Comparison of ENCODE assay signal across 14 mouse cellular contexts in the genomic region with DNA sequence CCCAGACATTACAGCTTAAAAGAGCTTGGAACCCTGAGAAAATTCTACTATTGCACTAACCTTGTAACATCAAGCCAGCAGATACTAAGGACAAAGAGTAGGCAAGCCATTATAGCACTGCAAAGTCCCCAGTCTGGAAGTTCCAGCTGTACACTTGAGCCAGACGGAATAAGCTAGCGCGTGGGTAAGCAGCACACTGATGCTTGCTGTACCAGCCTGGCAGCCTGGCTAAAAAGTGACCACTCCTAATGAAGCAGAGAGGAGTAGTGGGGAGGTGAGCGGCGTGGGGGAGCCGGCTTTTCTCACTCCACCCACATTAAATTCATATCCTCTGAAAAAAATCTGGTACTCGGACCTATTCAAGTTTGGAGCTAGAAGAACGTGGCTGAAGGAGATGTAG.
"Had no signal": no experiment of that assay in that cellular context is flagged by ENCODE, and none has a peak within 500 bp of the region (broad histone marks: within the 10 kb centered on the region; RNA-seq: fewer than 3 reads in every experiment).

No protein-coding gene starts in this region.

- H3K4me2 ChIP-seq: limb, embryonic 12.5 days; liver, embryonic 13.5 days; lung, embryonic 15.5 days; midbrain, embryonic 12.5 days had no signal

- H3K9ac ChIP-seq: limb, embryonic 12.5 days; liver, embryonic 13.5 days; liver, postnatal 0 days; lung, embryonic 15.5 days; midbrain, embryonic 12.5 days had no signal

- H3K27ac ChIP-seq: limb, embryonic 12.5 days; liver, embryonic 13.5 days; lung, embryonic 15.5 days; macrophage; midbrain, embryonic 12.5 days; stomach, postnatal 0 days had no signal

- H3K36me3 ChIP-seq: limb, embryonic 12.5 days; liver, embryonic 13.5 days; lung, embryonic 15.5 days; midbrain, embryonic 12.5 days had no signal

- DNase-seq: layer of hippocampus, adult 9-11 months; layer of hippocampus, postnatal 36 days; liver; liver, embryonic 13.5 days; liver, postnatal 0 days; lung, postnatal 14 days; right cerebral cortex, postnatal 25 days; thymus, postnatal 4 days had no signal

- H3K27me3 ChIP-seq: limb, embryonic 12.5 days; liver, embryonic 13.5 days; lung, embryonic 15.5 days; megakaryocyte, embryonic 14.5 days had no signal

- H3K9me3 ChIP-seq: limb, embryonic 12.5 days; liver, embryonic 13.5 days; lung, embryonic 15.5 days; megakaryocyte, embryonic 14.5 days; midbrain, embryonic 12.5 days had no signal

- ATAC-seq: liver, postnatal 0 days had no signal

- H3K4me3 ChIP-seq: limb, embryonic 12.5 days; liver, embryonic 13.5 days; lung, embryonic 15.5 days; megakaryocyte, embryonic 14.5 days; midbrain, embryonic 12.5 days had no signal
